Mouse (Mus musculus) forebrain, embryonic 10.5 days (tissue): ENCODE results near the gene Rab11fip5. TPM values are rescaled to one million over a fixed set of nuclear protein-coding genes. Genes with fewer than 3 reads are reported as not detected.
A peak's percentile ranks its signal among the peaks of the same experiment; 100 is the strongest.

Source experiments
- DNase-seq: peaks from one replicate; pipeline ENCODE4 v3.0.0-alpha.2; 2017; ENCODE audit warnings: low spot score; ENCODE audit errors: extremely low spot score
- H3K27ac ChIP-seq: fragments of 300-500 bp; sonication (generic); 2 replicates; pipeline ENCODE4 v1.5.1; 2016; ENCODE audit warnings: mild to moderate bottlenecking
- H3K27me3 ChIP-seq: fragments of 300-500 bp; sonication (generic); 2 replicates; pipeline ENCODE4 v1.6.1; 2016; ENCODE audit warnings: mild to moderate bottlenecking; ENCODE audit not compliant: poor library complexity, severe bottlenecking
- H3K36me3 ChIP-seq: fragments of 300-500 bp; sonication (generic); replicated peaks from 2 replicates; pipeline ENCODE4 v1.6.1; 2016; ENCODE audit warnings: mild to moderate bottlenecking, moderate library complexity
- H3K4me1 ChIP-seq: fragments of 300-500 bp; sonication (generic); 2 replicates; pipeline ENCODE4 v1.6.1; 2016
- H3K4me3 ChIP-seq: fragments of 300-500 bp; sonication (generic); 2 replicates; pipeline ENCODE4 v1.5.1; 2016; ENCODE audit warnings: mild to moderate bottlenecking, moderate library complexity
- H3K9me3 ChIP-seq: fragments of 300-500 bp; sonication (generic); 2 replicates; pipeline ENCODE4 v1.6.1; 2016; ENCODE audit warnings: mild to moderate bottlenecking, moderate library complexity
- WGBS: fragments of 180-500 bp; shearing (Covaris S2); methylation state at CpG from one replicate; pipeline ENCODE4 v1.1.7; 2016; 5-methylcytosine and 5-hydroxymethylcytosine counted together
- polyA plus RNA-seq: library from polyadenylated mRNA; unstranded; fragments of >200 nt; fragmentation: Nextera tagmentation; extraction: Ambion mirVana; gene quantifications from 2 replicates; pipeline ENCODE4 v1.2.1, GENCODE M21; 2016

Gene Rab11fip5
- polyA plus RNA-seq, 1 experiment from 2014 or later = 3.1 TPM

DNA sequence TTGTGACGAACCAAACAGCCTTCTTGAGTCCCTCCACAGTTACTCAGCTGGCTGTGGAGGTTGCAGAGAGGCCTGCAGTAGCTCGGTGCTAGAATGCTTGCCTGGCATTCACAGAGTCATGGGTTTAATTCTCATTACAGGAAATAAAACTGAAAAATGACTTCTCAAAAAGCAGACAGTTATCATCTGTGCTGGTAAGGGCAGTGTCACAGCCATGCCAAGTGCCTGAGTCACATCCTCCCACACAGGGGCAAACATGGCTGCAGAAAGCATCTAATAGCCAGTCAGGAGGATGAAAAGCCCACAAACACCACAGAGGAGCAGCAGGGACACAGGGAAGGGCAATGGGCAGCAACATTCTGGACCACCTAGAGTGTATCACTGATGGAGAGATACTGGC is 8.4 kb upstream of the Rab11fip5 start:
- WGBS = 86% methylated on average over 2 of the region's 2 CpGs
- H3K36me3 ChIP-seq = no peaks in the 10 kb centered on the region
- no peak for DNase-seq
- peaks cover 50% of the 10 kb centered on the region for H3K27me3 ChIP-seq
- H3K4me3 ChIP-seq = no peak overlapping the region
- H3K27ac ChIP-seq = no peak overlapping the region
- no peaks in the 10 kb centered on the region for H3K9me3 ChIP-seq
- peaks cover 30% of the 10 kb centered on the region for H3K4me1 ChIP-seq

DNA sequence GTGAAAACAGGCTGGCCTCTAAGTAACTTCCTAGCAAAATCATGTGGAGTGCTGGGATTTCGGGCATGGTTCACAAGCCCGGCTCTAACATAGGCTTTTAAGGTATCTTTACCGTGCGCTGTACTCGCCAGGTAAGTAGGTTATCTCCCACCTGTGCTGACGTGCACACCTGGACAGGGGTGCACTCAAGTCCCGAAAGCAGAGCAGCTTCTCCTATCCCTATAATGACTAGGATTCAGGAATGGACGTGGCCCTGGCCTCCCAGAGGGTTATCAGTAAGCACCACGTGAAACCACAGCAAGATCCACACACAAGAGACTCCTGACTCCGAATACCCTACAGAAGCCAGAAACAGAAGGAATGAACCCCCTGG is 7.2 kb upstream of the Rab11fip5 start:
- H3K27ac ChIP-seq = peak overlapping the region; percentile 80; the same call in 1 of the 2 replicates
- H3K27me3 ChIP-seq = peaks cover 51% of the 10 kb centered on the region
- H3K9me3 ChIP-seq = no peaks in the 10 kb centered on the region
- 79% methylated on average over 10 of the region's 10 CpGs for WGBS
- H3K36me3 ChIP-seq = no peaks in the 10 kb centered on the region
- DNase-seq = no peak
- H3K4me1 ChIP-seq = peaks cover 29% of the 10 kb centered on the region
- peak overlapping the region; percentile 36; the same call in 1 of the 2 replicates for H3K4me3 ChIP-seq

DNA sequence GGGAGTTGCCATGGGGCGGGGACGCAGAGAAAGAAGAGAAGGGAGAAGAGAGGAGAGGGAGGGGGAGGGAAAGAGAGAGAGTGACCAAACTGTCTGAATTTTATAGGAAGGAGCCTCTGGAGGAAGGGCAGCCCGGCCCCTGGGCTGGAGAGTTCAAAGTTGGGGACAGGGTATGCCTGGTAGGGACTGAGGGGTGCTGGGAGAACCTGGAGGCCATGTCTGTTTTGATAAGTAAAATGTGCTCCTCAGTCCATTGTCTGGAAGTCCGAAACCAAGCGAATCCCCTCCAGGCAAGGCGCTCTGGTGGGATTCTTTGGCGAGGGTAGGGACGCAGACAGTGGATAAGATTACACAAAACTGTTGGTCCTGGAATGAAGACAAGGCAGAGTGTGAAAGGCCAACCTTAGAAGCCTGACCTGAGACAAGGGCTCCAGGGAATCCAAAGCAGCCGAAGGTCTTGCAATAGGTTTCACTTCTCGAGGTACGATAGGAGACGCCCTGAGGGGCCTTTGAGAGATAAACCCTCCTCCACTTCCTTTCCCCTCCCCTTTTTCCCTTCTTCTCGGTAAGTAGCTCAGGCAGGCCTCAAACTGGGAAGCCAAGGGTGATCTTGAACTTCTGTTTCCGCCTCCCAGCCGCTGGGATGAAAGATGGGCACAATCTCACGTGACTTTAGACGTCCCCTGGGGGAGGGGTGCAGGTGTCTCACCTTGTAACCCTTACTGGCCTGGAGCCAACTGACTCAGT is 6.6 kb upstream of the Rab11fip5 start:
- H3K27ac ChIP-seq = peak overlapping the region; percentile 80
- no peak for DNase-seq
- 17% methylated on average over 17 of the region's 17 CpGs for WGBS
- H3K36me3 ChIP-seq = no peaks in the 10 kb centered on the region
- H3K27me3 ChIP-seq = peaks cover 51% of the 10 kb centered on the region
- peaks cover 24% of the 10 kb centered on the region for H3K4me1 ChIP-seq
- peak overlapping the region; percentile 36 for H3K4me3 ChIP-seq
- no peaks in the 10 kb centered on the region for H3K9me3 ChIP-seq

DNA sequence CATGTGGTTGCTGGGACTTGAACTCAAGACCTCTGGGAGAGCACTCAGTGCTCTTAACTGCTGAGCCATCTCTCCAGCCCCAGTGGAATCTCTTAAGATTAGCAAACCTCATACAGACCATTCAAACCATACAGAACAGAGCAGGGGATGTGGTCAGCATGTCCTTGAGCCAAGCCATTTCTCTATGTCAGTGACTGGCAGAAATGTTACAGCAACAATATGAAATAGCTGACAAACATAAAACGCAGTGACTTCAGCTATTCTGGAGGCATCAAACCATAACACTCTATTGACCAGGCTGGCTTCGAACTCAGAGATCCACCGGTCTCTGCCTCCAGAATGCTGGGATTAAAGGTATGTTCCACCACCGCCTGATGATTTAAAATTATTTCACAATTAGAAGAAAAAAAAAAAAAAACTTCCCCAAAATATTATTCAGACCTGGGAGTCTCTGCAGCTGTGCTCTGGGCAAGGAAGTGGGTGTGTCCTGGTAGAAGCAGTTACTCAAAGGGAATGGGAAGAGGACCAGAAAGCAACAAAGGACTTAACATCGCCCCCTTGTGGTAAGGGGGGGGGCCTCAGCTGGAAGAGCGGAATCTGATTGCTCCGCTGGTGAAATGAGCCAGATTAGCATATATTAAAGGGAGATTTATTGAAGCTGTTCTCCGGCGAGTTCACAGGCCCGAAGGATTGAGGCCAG is 5.9 kb upstream of the Rab11fip5 start:
- no peaks in the 10 kb centered on the region for H3K36me3 ChIP-seq
- H3K4me1 ChIP-seq = peaks cover 24% of the 10 kb centered on the region
- H3K4me3 ChIP-seq = peak overlapping the region; percentile 36
- H3K27ac ChIP-seq = peak overlapping the region; percentile 80
- peak; percentile 87 for DNase-seq
- peaks cover 51% of the 10 kb centered on the region for H3K27me3 ChIP-seq
- 24% methylated on average over 10 of the region's 10 CpGs for WGBS
- no peaks in the 10 kb centered on the region for H3K9me3 ChIP-seq

DNA sequence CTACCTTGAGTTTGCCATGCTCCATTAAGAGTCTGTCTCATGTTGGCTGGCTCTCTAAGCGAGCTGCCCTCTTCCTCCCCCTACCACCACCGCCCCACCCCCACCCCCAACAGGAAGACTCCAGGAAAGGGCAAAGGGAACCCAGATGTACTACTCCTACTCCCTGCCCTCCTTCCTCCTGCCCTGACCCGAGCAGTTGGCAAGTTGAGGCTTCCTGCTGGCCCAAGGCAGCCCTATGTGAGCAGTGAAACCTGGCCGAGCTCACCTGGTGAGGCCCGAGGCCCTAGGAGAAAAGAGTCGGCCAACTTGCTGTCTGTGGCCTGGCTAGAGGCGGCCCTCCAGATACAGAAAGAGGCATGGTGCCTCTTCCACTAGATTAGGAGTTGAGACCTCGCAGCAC is 4.2 kb upstream of the Rab11fip5 start:
- H3K4me3 ChIP-seq = no peak overlapping the region
- peaks cover 38% of the 10 kb centered on the region for H3K4me1 ChIP-seq
- DNase-seq = no peak
- H3K36me3 ChIP-seq = no peaks in the 10 kb centered on the region
- H3K9me3 ChIP-seq = no peaks in the 10 kb centered on the region
- H3K27me3 ChIP-seq = peaks cover 62% of the 10 kb centered on the region
- WGBS = 65% methylated on average over 8 of the region's 8 CpGs
- H3K27ac ChIP-seq = no peak overlapping the region

DNA sequence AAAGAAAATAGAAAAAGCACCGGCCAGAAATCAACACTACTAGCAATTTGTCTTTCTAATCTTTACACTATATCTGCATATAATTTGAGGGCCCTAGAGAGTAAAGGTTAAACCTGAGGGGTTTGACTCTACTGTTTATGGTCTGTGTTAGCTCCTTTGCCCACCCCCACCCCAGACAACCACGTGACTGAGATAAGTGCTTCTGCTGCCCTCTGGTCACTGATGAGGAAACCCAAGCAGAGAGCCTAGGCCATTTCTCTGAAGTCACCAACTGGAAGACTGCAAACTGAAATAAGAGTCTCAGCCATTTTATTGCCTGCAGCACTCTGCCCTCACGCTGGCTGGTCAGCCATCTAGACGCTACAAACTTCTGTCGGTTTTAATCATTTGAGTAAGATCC is 3.4 kb upstream of the Rab11fip5 start:
- no peak for DNase-seq
- H3K27me3 ChIP-seq = peaks cover 70% of the 10 kb centered on the region
- WGBS = 60% methylated on average over 5 of the region's 5 CpGs

DNA sequence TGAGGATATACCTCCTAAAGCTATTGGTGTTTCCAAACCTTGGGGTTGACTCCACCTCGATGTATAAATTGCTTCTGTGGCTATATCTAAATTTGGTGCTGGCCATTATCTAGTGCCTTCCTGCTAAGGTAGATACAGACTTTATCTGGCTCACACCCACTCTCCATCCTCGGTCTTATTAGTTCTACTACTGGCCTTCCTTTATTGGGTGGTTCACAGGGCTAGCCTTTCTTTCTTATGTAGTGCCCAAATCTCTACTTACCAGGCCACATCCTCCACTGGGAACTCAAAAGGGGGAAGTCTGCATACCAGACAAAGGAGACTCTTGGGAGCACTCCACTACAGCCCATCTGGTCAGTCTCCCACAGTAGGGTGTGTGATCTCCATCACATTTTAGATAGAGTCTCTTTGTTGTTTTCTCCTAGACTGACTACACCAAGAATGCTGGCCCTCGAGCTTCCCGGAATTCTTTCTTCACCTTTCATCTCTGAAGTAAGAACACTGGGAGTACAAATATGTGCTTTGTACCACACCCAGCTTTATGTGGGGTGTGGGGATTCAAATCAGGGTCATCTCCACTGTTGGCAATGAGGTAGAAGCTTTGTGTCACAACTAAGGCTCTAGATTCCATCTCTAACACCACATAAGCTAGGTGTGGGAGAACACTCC is 2.8 kb upstream of the Rab11fip5 start:
- Histone ChIP-seq H3K27ac (no peak overlapping the region), H3K4me1 (peaks cover 40% of the 10 kb centered on the region), H3K9me3 (no peaks in the 10 kb centered on the region), H3K4me3 (no peak overlapping the region), H3K36me3 (no peaks in the 10 kb centered on the region), H3K27me3 (peaks cover 75% of the 10 kb centered on the region)
- DNase-seq = no peak
- WGBS = 75% methylated on average over 4 of the region's 4 CpGs

More for the DNA sequence above, 3.4 kb upstream of the Rab11fip5 start:
- H3K27ac ChIP-seq = no peak overlapping the region
- peaks cover 40% of the 10 kb centered on the region for H3K4me1 ChIP-seq
- no peaks in the 10 kb centered on the region for H3K9me3 ChIP-seq
- H3K4me3 ChIP-seq = no peak overlapping the region
- H3K36me3 ChIP-seq = no peaks in the 10 kb centered on the region

DNA sequence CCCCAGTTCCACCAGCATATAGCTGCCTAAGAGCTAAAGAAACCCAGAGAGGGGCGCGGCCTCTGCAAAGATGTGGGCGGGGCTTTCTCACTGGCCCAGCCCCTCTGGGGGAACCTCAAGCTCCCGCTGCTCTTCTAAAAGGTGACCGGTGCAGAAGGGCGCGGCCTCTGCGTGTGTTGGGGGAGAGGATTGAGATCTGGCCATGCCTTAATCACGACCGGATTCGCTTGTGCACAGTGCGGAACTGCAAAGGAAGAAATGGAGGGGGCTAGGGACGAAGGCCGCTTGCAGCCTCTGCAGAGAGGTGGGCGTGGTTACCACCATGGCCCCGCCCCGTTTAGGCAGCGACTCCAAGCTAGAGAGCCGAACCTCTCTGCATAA is 290 bp upstream of the Rab11fip5 start:
- Histone ChIP-seq H3K9me3 (no peaks in the 10 kb centered on the region), H3K4me1 (peaks cover 25% of the 10 kb centered on the region), H3K27ac (peak overlapping the region; percentile 77), H3K36me3 (no peaks in the 10 kb centered on the region), H3K27me3 (peaks cover 85% of the 10 kb centered on the region), H3K4me3 (peak overlapping the region; percentile 82)
- WGBS = under 1% methylated on average over 19 of the region's 19 CpGs
- peak; percentile 95 for DNase-seq

DNA sequence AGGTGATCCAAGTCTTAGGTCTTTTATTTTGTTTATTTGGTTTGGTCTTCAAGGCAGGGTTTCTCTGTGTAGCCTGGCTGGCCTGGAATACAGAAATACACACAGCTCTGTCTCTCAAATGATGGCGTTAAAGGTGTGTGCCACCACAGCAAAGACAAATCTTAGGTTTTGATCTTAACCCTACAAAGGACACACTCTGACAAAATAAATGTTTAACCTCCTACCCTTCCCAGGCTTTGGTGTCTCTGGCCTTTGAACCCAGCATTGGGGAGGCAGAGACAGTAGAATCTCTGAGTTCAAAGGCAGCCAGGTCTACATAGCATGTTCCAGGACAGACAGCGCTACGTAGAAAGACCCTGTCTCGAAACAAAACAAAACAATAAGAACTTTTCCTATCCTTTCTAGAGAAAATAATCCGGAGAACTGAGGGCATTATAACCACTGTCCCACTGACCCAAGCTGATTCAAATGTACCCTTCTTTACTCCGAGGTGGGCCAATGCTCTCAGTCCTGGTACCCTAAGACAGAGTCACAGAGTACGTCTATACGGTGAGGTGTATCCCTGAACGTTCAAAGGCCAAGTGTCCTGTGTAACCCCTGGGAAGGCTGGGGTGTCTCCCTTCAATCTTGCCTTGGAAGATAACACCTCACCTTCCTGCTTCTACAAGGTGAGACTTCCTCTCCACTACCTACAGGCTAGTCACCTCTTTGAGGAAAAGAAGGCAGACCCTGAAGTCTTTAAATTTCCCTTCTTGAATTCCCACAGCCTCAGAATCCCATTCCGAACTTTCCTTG is 1.2 kb downstream of the Rab11fip5 start:
- Histone ChIP-seq H3K27ac (no peak overlapping the region), H3K27me3 (peaks cover 77% of the 10 kb centered on the region)

DNA sequence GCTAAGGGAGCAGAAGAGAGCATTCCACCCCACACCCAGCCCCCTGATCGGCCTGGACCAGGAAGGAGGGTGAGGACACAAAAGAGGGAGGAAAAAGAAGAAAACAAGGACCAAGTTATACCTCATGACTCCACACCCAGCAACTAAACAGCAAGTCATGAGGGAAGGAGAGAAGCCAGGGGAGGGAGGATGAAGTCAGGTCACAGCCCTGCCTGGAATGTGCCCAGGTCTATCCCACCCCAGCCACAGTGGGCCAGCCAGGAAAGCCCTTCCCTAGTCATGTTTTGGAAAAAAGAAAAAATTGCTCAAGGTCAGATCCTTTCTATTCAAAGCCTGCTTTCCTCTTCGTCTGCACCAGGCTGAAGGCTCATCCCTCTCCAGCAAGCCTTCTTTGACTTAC is 1.9 kb downstream of the Rab11fip5 start:
- no peak overlapping the region for H3K27ac ChIP-seq
- H3K4me1 ChIP-seq = peaks cover 16% of the 10 kb centered on the region
- peaks cover 70% of the 10 kb centered on the region for H3K27me3 ChIP-seq
- H3K4me3 ChIP-seq = no peak overlapping the region
- 84% methylated on average over 2 of the region's 2 CpGs for WGBS
- H3K9me3 ChIP-seq = no peaks in the 10 kb centered on the region
- H3K36me3 ChIP-seq = no peaks in the 10 kb centered on the region
- DNase-seq = no peak

More for the DNA sequence above, 1.2 kb downstream of the Rab11fip5 start:
- Histone ChIP-seq H3K9me3 (no peaks in the 10 kb centered on the region), H3K4me3 (peak overlapping the region; percentile 82), H3K4me1 (peaks cover 20% of the 10 kb centered on the region), H3K36me3 (no peaks in the 10 kb centered on the region)
- DNase-seq = no peak
- 90% methylated on average over 10 of the region's 10 CpGs for WGBS

DNA sequence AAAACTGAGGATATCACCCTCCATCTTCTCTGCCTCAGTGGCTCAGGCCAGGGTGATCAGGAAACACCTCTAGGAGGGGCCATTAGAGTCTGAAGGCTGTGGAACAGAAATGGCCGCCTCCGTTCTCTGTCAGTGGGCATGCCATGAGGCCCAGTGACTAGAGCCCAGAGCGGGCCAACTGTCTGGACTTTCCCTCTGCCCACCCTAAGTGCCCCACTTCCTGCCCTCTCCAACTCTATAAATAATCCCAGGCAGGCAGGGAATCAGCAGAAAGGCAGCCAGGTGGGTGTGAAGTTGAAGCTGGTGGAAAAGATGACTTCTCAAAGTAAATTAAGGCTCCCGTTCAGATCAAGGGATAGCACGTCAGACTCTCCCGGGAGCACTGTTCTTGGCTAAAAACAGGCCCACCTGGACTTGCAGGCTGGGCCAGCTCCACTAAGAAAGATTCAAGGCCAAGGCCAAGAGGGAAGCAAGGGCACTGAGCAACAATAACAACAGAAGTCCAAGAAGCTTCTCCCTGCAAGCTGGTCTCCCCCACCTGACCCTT is 2.5 kb downstream of the Rab11fip5 start:
- Histone ChIP-seq H3K27me3 (peaks cover 64% of the 10 kb centered on the region), H3K27ac (no peak overlapping the region), H3K36me3 (no peaks in the 10 kb centered on the region), H3K9me3 (no peaks in the 10 kb centered on the region), H3K4me3 (no peak overlapping the region), H3K4me1 (peaks cover 16% of the 10 kb centered on the region)
- 87% methylated on average over 6 of the region's 6 CpGs for WGBS
- DNase-seq = no peak
